Mouse (Mus musculus) heart, embryonic 15.5 days (tissue): ENCODE measurements at regions not wholly inside any gene's neighbourhood (a gene's known extent, or its start where the extent isn't known, plus 50 kb on each side); places are given as distances from the start of the nearest gene placed in this dataset.
A peak's percentile ranks its signal among the peaks of the same experiment; 100 is the strongest.

Experiments
- ATAC-seq: fragments of 200-750 bp; cut with Nextera tagmentation; replicated peaks from 2 replicates; pipeline ENCODE4 v1.8.0; 2017; ENCODE audit warnings: low read depth, moderate TSS enrichment; ENCODE audit not compliant: insufficient number of reproducible peaks, insufficient read depth, low FRiP score
- H3K27ac ChIP-seq: fragments of 300-500 bp; sonication (generic); 2 replicates; pipeline ENCODE4 v1.5.1; 2015; ENCODE audit warnings: mild to moderate bottlenecking, inconsistent platforms
- H3K27me3 ChIP-seq: fragments of 300-500 bp; sonication (generic); 2 replicates; pipeline ENCODE4 v1.6.1; 2015; ENCODE audit warnings: inconsistent platforms
- H3K36me3 ChIP-seq: fragments of 300-500 bp; sonication (generic); 2 replicates; pipeline ENCODE4 v1.6.1; 2015; ENCODE audit warnings: mild to moderate bottlenecking, inconsistent platforms
- H3K4me1 ChIP-seq: fragments of 300-500 bp; sonication (generic); replicated peaks from 2 replicates; pipeline ENCODE4 v1.6.1; 2015; ENCODE audit warnings: inconsistent platforms
- H3K4me2 ChIP-seq: fragments of 300-500 bp; sonication (generic); 2 replicates; pipeline ENCODE4 v1.6.1; 2015; ENCODE audit warnings: inconsistent platforms, mild to moderate bottlenecking, moderate library complexity
- H3K4me3 ChIP-seq: fragments of 300-500 bp; sonication (generic); 2 replicates; pipeline ENCODE4 v1.5.1; 2015; ENCODE audit warnings: mild to moderate bottlenecking, inconsistent platforms
- H3K9ac ChIP-seq: fragments of 300-500 bp; sonication (generic); 2 replicates; pipeline ENCODE4 v1.6.1; 2015; ENCODE audit warnings: mild to moderate bottlenecking, inconsistent platforms
- H3K9me3 ChIP-seq: fragments of 300-500 bp; sonication (generic); replicated peaks from 2 replicates; pipeline ENCODE4 v1.6.1; 2016; ENCODE audit warnings: inconsistent platforms
- WGBS: fragments of 180-500 bp; shearing (Covaris S2); methylation state at CpG from one replicate; pipeline ENCODE4 v1.1.7; 2015; ENCODE audit warnings: mixed read lengths; 5-methylcytosine and 5-hydroxymethylcytosine counted together

DNA sequence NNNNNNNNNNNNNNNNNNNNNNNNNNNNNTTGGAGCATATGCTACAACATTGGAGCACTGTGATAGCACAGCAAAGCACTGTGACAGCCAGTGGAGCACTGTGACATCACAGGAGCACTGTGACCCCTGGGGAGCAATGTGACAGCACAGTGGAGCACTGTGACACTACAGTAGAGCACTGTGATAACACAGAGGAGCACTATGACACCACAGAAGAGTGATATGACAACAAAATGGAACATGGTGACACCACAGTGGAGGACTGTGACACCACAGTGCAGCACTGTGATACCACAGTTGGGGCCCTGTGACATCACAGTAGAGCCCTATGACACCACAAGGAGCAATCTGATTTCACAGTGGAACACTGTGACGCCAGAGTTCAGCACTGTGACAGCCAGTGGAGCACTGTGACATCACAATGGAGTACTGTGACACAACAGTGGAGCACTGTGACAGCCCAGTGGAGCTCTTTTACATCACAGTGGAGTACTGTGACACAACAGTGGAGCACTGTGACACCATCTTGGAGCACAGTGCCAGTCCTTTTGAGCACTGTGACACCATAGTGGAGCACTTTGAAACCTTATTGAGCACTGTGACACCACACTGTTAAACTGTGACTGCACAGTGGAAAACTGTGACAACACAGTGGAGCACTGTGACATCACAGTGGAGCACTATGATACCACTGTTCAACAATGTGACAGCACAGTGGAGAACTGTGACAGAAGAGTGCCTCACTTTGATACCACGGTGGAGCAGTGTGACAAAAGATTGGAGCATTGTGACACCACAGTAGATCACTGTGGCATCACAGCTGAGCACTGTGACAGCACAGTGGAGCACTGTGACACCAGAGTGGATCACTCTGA is 116.9 kb upstream of the Vmn1r2 start:
- Histone ChIP-seq H3K9ac (no peak overlapping the region), H3K4me1 (no peaks in the 10 kb centered on the region), H3K27me3 (no peaks in the 10 kb centered on the region), H3K36me3 (no peaks in the 10 kb centered on the region), H3K9me3 (peaks cover 47% of the 10 kb centered on the region), H3K27ac (no peak overlapping the region), H3K4me3 (no peak overlapping the region), H3K4me2 (no peak overlapping the region)
- ATAC-seq = peak; percentile 51
- WGBS = 42% methylated on average over 2 of the region's 2 CpGs

GRCm38 (mm10) chr4:3050847-3051135 is 116.3 kb upstream of the Vmn1r2 start:
- Histone ChIP-seq H3K9ac (no peak overlapping the region), H3K4me2 (no peak overlapping the region), H3K4me3 (no peak overlapping the region), H3K36me3 (no peaks in the 10 kb centered on the region), H3K27me3 (no peaks in the 10 kb centered on the region), H3K9me3 (peaks cover 50% of the 10 kb centered on the region), H3K4me1 (no peaks in the 10 kb centered on the region), H3K27ac (no peak overlapping the region)
- WGBS = 76% methylated on average over 3 of the region's 3 CpGs
- no peak for ATAC-seq

- Histone ChIP-seq H3K9me3 (peaks cover 54% of the 10 kb centered on the region), H3K27me3 (no peaks in the 10 kb centered on the region), H3K4me1 (no peaks in the 10 kb centered on the region), H3K4me2 (no peak overlapping the region), H3K9ac (no peak overlapping the region), H3K27ac (no peak overlapping the region), H3K36me3 (no peaks in the 10 kb centered on the region), H3K4me3 (no peak overlapping the region)
- 59% methylated on average over 5 of the region's 5 CpGs for WGBS
- no peak for ATAC-seq
Measured at GRCm38 (mm10) chr4:3051212-3051611, 115.9 kb upstream of the Vmn1r2 start.

- Histone ChIP-seq H3K9me3 (peaks cover 55% of the 10 kb centered on the region), H3K36me3 (no peaks in the 10 kb centered on the region), H3K27ac (no peak overlapping the region), H3K4me2 (no peak overlapping the region), H3K9ac (no peak overlapping the region), H3K4me1 (no peaks in the 10 kb centered on the region), H3K27me3 (no peaks in the 10 kb centered on the region), H3K4me3 (no peak overlapping the region)
- 0 out of 2 replicates have a peak, but pooled peaks have one; percentile 5 for ATAC-seq
- 69% methylated on average over 4 of the region's 4 CpGs for WGBS
Measured at GRCm38 (mm10) chr4:3052314-3053059, 114.6 kb upstream of the Vmn1r2 start.

GRCm38 (mm10) chr4:3053060-3053406 is 114.1 kb upstream of the Vmn1r2 start:
- Histone ChIP-seq H3K4me2 (no peak overlapping the region), H3K9ac (no peak overlapping the region), H3K27me3 (no peaks in the 10 kb centered on the region), H3K36me3 (no peaks in the 10 kb centered on the region), H3K4me1 (no peaks in the 10 kb centered on the region), H3K4me3 (no peak overlapping the region), H3K27ac (no peak overlapping the region), H3K9me3 (peaks cover 55% of the 10 kb centered on the region)
- WGBS = 47% methylated on average over 4 of the region's 4 CpGs
- ATAC-seq = peak; percentile 2; the same call in 1 of the 2 replicates

GRCm38 (mm10) chr4:3053496-3054216 is 113.5 kb upstream of the Vmn1r2 start:
- no peak overlapping the region for H3K4me3 ChIP-seq
- no peaks in the 10 kb centered on the region for H3K36me3 ChIP-seq
- H3K9me3 ChIP-seq = peaks cover 59% of the 10 kb centered on the region
- no peak for ATAC-seq
- no peaks in the 10 kb centered on the region for H3K4me1 ChIP-seq
- no peak overlapping the region for H3K4me2 ChIP-seq
- no peaks in the 10 kb centered on the region for H3K27me3 ChIP-seq
- no peak overlapping the region for H3K9ac ChIP-seq
- WGBS = 76% methylated on average over 2 of the region's 2 CpGs
- no peak overlapping the region for H3K27ac ChIP-seq

DNA sequence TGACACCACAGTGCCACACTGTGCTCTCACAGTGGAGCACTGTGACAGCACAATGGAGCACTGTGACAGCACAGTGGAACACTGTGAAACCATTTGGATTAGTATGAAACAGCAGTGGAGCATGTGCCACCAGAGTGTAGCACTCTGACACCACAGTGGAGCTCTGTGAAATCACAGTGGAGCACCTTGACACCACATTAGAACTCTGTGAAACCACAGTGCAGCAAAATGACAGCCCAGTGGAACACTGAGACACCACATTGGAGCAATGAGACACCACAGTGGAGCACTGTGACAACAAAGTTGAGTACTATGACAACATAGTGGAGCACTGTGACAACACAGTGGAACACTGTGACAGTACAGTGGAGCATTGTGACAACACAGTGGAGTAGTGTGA is 112.2 kb upstream of the Vmn1r2 start:
- no peaks in the 10 kb centered on the region for H3K4me1 ChIP-seq
- H3K36me3 ChIP-seq = no peaks in the 10 kb centered on the region
- H3K9ac ChIP-seq = no peak overlapping the region
- no peak overlapping the region for H3K4me3 ChIP-seq
- no peaks in the 10 kb centered on the region for H3K27me3 ChIP-seq
- no peak overlapping the region for H3K27ac ChIP-seq
- H3K4me2 ChIP-seq = no peak overlapping the region
- ATAC-seq = no peak
- H3K9me3 ChIP-seq = peaks cover 69% of the 10 kb centered on the region

DNA sequence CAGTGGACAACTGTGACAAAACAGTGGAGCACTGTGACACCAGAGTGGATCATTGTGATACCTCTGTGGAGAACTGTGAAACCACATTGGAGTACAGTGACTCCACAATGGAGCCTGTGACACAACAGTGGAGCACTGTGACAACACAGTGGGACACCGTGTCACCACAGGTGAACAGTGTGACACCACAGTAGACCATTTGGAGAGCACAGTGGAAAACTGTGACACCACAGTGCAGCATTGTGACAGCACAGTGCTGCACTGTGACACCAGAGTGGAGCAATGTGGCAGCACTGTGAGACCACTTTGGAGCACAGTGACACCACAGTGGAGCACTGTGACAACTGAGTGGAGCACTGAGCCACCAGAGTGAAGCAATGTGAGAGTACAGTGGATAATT is 111.7 kb upstream of the Vmn1r2 start:
- ATAC-seq = no peak
- no peak overlapping the region for H3K4me2 ChIP-seq
- H3K27me3 ChIP-seq = no peaks in the 10 kb centered on the region
- no peaks in the 10 kb centered on the region for H3K36me3 ChIP-seq
- H3K9me3 ChIP-seq = peaks cover 63% of the 10 kb centered on the region
- no peaks in the 10 kb centered on the region for H3K4me1 ChIP-seq
- WGBS = 78% methylated on average over 1 of the region's 1 CpGs
- H3K27ac ChIP-seq = no peak overlapping the region
- no peak overlapping the region for H3K4me3 ChIP-seq
- no peak overlapping the region for H3K9ac ChIP-seq

DNA sequence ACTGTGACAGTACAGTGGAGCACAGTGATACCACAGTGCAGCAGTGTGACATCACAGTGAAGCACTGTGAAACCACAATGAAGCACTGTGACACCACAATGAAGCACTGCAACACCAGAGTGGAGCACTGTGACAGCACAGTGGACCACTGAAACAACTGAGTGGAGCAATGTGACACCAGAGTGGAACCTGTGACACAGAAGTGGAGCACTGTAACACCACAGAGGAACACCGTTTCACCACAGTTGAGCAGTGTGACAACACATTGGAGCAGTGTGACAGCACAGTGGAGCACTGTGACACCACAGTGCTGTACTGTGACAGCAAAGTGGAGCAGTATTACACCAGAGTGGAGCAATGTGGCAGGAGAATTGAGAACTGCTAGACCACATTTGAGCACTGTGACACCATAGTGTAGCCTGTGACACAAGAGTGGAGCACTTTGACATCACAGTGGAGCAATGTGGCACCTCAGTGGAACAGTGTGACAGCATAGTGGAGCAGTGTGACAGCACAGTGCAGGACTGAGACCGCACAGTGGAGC is 107.5 kb upstream of the Vmn1r2 start:
- no peak overlapping the region for H3K9ac ChIP-seq
- H3K27ac ChIP-seq = no peak overlapping the region
- no peaks in the 10 kb centered on the region for H3K27me3 ChIP-seq
- ATAC-seq = no peak
- WGBS = 49% methylated on average over 2 of the region's 2 CpGs
- no peak overlapping the region for H3K4me2 ChIP-seq
- peaks cover 47% of the 10 kb centered on the region for H3K9me3 ChIP-seq
- no peaks in the 10 kb centered on the region for H3K36me3 ChIP-seq
- no peak overlapping the region for H3K4me3 ChIP-seq
- H3K4me1 ChIP-seq = no peaks in the 10 kb centered on the region

DNA sequence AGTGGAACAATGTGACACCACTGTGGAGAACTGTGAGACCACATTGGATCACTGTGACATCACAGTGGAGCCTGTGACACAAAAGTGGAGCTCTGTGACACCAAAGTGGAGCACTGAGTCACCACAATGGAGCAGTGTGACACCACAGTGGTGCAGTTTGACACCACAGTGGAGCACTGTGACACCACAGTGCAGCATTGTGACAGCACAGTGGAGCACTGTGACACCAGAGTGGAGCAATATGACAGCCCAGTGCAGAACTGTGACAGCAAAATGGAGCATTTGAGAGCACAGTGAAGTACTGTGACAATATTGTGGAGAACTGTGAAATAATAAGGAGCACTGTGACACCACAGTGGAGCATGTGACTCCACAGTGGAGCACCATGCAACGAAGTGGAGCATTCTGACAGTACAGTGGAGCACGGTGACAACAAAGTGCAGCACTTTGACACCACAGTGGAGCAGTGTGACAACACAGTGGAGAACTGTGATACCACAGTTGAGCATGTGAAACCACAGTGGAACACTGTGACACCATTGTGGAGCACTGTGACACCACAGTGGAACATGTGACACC is 105.0 kb upstream of the Vmn1r2 start:
- no peak overlapping the region for H3K27ac ChIP-seq

DNA sequence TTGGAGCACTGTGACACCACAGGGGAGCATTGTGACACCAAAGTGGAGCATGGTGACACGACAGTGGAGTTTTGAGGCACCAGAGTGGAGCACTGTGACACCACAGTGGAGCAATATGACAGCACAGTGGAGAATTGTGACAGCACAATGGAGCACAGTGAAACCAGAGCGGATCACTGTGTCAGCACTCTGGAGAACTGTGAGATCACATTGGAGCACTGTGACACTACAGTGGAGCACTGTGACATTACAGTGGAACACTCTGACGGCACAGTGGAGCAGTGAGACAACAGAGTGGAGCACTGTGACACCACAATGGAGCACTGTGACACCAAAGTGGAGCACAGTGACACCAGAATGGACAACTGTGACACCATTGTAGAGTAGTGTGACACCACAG is 103.2 kb upstream of the Vmn1r2 start:
- Histone ChIP-seq H3K27me3 (no peaks in the 10 kb centered on the region), H3K4me2 (no peak overlapping the region), H3K27ac (no peak overlapping the region), H3K9ac (no peak overlapping the region), H3K4me1 (no peaks in the 10 kb centered on the region), H3K4me3 (no peak overlapping the region), H3K9me3 (peaks cover 40% of the 10 kb centered on the region), H3K36me3 (no peaks in the 10 kb centered on the region)
- 45% methylated on average over 3 of the region's 3 CpGs for WGBS
- ATAC-seq = no peak

More for the DNA sequence above, 105.0 kb upstream of the Vmn1r2 start:
- WGBS = 60% methylated on average over 2 of the region's 2 CpGs
- Histone ChIP-seq H3K4me3 (no peak overlapping the region), H3K9me3 (peaks cover 38% of the 10 kb centered on the region), H3K4me1 (no peaks in the 10 kb centered on the region), H3K9ac (no peak overlapping the region), H3K27me3 (no peaks in the 10 kb centered on the region), H3K36me3 (no peaks in the 10 kb centered on the region), H3K4me2 (no peak overlapping the region)
- ATAC-seq = no peak
